Mouse (Mus musculus) stomach, embryonic 14.5 days (tissue): ENCODE measurements at regions not wholly inside any gene's neighbourhood (a gene's known extent, or its start where the extent isn't known, plus 50 kb on each side); places are given as distances from the start of the nearest gene placed in this dataset.

Experiments
- ATAC-seq: fragments of 200-750 bp; cut with Nextera tagmentation; 2 replicates; pipeline ENCODE4 v1.8.0; 2017; ENCODE audit warnings: low read depth, moderate TSS enrichment; ENCODE audit not compliant: insufficient number of reproducible peaks, insufficient read depth, low FRiP score
- H3K27ac ChIP-seq: fragments of 300-500 bp; sonication (generic); 2 replicates; pipeline ENCODE4 v1.5.1; 2014; ENCODE audit warnings: mild to moderate bottlenecking, low read length, moderate library complexity, mixed read lengths
- H3K27me3 ChIP-seq: fragments of 300-500 bp; sonication (generic); 2 replicates; pipeline ENCODE4 v1.6.1; 2014; ENCODE audit warnings: low read length, control low read depth, mixed read lengths; ENCODE audit not compliant: control insufficient read depth, insufficient read depth
- H3K36me3 ChIP-seq: fragments of 300-500 bp; sonication (generic); 2 replicates; pipeline ENCODE4 v1.6.1; 2014; ENCODE audit warnings: mild to moderate bottlenecking, control low read depth, low read length, moderate library complexity, mixed read lengths; ENCODE audit not compliant: control insufficient read depth, insufficient read depth
- H3K4me1 ChIP-seq: fragments of 300-500 bp; sonication (generic); 2 replicates; pipeline ENCODE4 v1.6.1; 2014; ENCODE audit warnings: low read length, control low read depth, mixed read lengths; ENCODE audit not compliant: control insufficient read depth, insufficient read depth
- H3K4me2 ChIP-seq: fragments of 300-500 bp; sonication (generic); replicated peaks from 2 replicates; pipeline ENCODE4 v1.6.1; 2014; ENCODE audit warnings: low read depth, low read length, control low read depth
- H3K4me3 ChIP-seq: fragments of 300-500 bp; sonication (generic); 2 replicates; pipeline ENCODE4 v1.5.1; 2014; ENCODE audit warnings: low read depth, low read length, control low read depth
- H3K9ac ChIP-seq: fragments of 300-500 bp; sonication (generic); replicated peaks from 2 replicates; pipeline ENCODE4 v1.6.1; 2014; ENCODE audit warnings: low read depth, mild to moderate bottlenecking, control low read depth, low read length, moderate library complexity, mixed read lengths
- H3K9me3 ChIP-seq: fragments of 300-500 bp; sonication (generic); 2 replicates; pipeline ENCODE4 v1.6.1; 2016; ENCODE audit warnings: low read depth, low read length, control low read depth; ENCODE audit not compliant: control insufficient read depth
- WGBS: fragments of 180-500 bp; shearing (Covaris S2); extraction: QIAGEN DNeasy Blood & Tissue Kit; methylation state at CpG from one replicate; pipeline ENCODE4 v1.1.7; 2014; 5-methylcytosine and 5-hydroxymethylcytosine counted together

DNA sequence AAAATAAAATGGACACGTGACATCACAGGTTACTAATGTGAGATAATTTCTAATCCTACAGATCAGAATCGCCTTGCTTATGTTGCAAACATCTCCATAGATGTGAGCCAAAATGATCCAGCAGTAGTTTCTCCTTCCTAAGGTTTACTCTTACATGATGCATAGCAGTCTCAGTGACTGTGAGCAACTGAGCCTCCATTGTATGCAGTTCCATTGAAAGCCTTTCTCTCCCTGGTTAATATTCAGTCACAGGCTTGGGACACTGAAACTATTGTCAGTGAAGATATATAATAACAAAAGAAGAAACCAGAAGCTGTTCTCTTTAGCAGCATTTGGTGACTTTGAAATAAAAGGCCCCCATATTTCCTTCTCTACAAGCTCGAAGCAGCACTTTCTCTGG lies 305.9 kb downstream of the Rbm26 start:
- Histone ChIP-seq H3K9me3 (no peaks in the 10 kb centered on the region), H3K27me3 (no peaks in the 10 kb centered on the region), H3K9ac (no peak overlapping the region), H3K36me3 (no peaks in the 10 kb centered on the region), H3K4me1 (no peaks in the 10 kb centered on the region), H3K27ac (no peak overlapping the region), H3K4me3 (no peak overlapping the region), H3K4me2 (no peak overlapping the region)
- no peak for ATAC-seq
- WGBS: 69% methylated on average over 3 of the region's 3 CpGs

GRCm38 (mm10) chr14:104867540-104867939 lies 309.6 kb downstream of the Rbm26 start:
- no peaks in the 10 kb centered on the region for H3K27me3 ChIP-seq

GRCm38 (mm10) chr14:104863881-104864280 lies 313.2 kb downstream of the Rbm26 start:
- no peak overlapping the region for H3K4me2 ChIP-seq
- no peaks in the 10 kb centered on the region for H3K9me3 ChIP-seq
- H3K27me3 ChIP-seq: no peaks in the 10 kb centered on the region
- H3K27ac ChIP-seq: no peak overlapping the region
- H3K4me1 ChIP-seq: no peaks in the 10 kb centered on the region
- WGBS: 82% methylated on average over 9 of the region's 9 CpGs
- no peak overlapping the region for H3K4me3 ChIP-seq
- no peak for ATAC-seq
- H3K36me3 ChIP-seq: no peaks in the 10 kb centered on the region
- no peak overlapping the region for H3K9ac ChIP-seq

More at GRCm38 (mm10) chr14:104867540-104867939, 309.6 kb downstream of the Rbm26 start:
- H3K9ac ChIP-seq: no peak overlapping the region
- 69% methylated on average over 6 of the region's 6 CpGs for WGBS
- H3K27ac ChIP-seq: no peak overlapping the region
- H3K36me3 ChIP-seq: no peaks in the 10 kb centered on the region
- no peak overlapping the region for H3K4me2 ChIP-seq
- no peak overlapping the region for H3K4me3 ChIP-seq
- no peaks in the 10 kb centered on the region for H3K9me3 ChIP-seq
- ATAC-seq: no peak
- no peaks in the 10 kb centered on the region for H3K4me1 ChIP-seq

- 60% methylated on average over 1 of the region's 1 CpGs for WGBS
- no peaks in the 10 kb centered on the region for H3K4me1 ChIP-seq
- no peak for ATAC-seq
These were observed 321.2 kb downstream of the Rbm26 start for GRCm38 (mm10) chr14:104855913-104856312.

GRCm38 (mm10) chr14:104849274-104849673 lies 326.8 kb upstream of the Rnf219 start:
- no peaks in the 10 kb centered on the region for H3K9me3 ChIP-seq
- H3K27ac ChIP-seq: no peak overlapping the region
- 87% methylated on average over 4 of the region's 4 CpGs for WGBS
- no peaks in the 10 kb centered on the region for H3K27me3 ChIP-seq
- ATAC-seq: no peak
- no peaks in the 10 kb centered on the region for H3K4me1 ChIP-seq
- H3K4me3 ChIP-seq: no peak overlapping the region
- no peaks in the 10 kb centered on the region for H3K36me3 ChIP-seq
- H3K4me2 ChIP-seq: no peak overlapping the region
- H3K9ac ChIP-seq: no peak overlapping the region

More at GRCm38 (mm10) chr14:104855913-104856312, 321.2 kb downstream of the Rbm26 start:
- no peak overlapping the region for H3K27ac ChIP-seq
- no peaks in the 10 kb centered on the region for H3K9me3 ChIP-seq
- H3K9ac ChIP-seq: no peak overlapping the region
- H3K27me3 ChIP-seq: no peaks in the 10 kb centered on the region
- no peaks in the 10 kb centered on the region for H3K36me3 ChIP-seq
- H3K4me3 ChIP-seq: no peak overlapping the region
- H3K4me2 ChIP-seq: no peak overlapping the region

GRCm38 (mm10) chr14:104827404-104827803 lies 305.0 kb upstream of the Rnf219 start:
- H3K4me3 ChIP-seq: no peak overlapping the region
- H3K9ac ChIP-seq: no peak overlapping the region
- ATAC-seq: no peak
- H3K27ac ChIP-seq: no peak overlapping the region
- H3K9me3 ChIP-seq: no peaks in the 10 kb centered on the region
- no peaks in the 10 kb centered on the region for H3K27me3 ChIP-seq
- H3K4me1 ChIP-seq: no peaks in the 10 kb centered on the region
- 82% methylated on average over 4 of the region's 4 CpGs for WGBS
- H3K4me2 ChIP-seq: no peak overlapping the region
- no peaks in the 10 kb centered on the region for H3K36me3 ChIP-seq

DNA sequence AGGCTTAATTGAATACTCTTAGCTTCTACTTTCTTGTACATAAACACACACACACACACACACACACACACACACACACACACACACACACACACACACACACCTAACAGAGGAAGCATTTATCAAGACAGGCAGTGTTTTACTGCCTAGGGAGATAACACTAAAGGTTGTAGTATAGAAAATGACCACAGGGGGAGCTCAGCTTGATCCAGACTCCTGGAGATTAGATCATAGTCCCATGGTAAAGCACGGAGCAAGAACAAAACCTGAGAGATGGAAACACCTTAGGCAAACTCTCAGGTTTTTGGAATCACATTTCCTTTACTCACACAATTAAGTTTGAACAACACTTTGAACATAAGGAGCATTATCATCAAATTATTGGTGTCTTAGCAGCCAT lies 302.5 kb upstream of the Rnf219 start:
- ATAC-seq: no peak
- Histone ChIP-seq H3K9me3 (no peaks in the 10 kb centered on the region), H3K27me3 (no peaks in the 10 kb centered on the region), H3K9ac (no peak overlapping the region), H3K27ac (no peak overlapping the region), H3K4me3 (no peak overlapping the region), H3K4me1 (no peaks in the 10 kb centered on the region), H3K4me2 (no peak overlapping the region), H3K36me3 (no peaks in the 10 kb centered on the region)
- WGBS: 44% methylated on average over 1 of the region's 1 CpGs

DNA sequence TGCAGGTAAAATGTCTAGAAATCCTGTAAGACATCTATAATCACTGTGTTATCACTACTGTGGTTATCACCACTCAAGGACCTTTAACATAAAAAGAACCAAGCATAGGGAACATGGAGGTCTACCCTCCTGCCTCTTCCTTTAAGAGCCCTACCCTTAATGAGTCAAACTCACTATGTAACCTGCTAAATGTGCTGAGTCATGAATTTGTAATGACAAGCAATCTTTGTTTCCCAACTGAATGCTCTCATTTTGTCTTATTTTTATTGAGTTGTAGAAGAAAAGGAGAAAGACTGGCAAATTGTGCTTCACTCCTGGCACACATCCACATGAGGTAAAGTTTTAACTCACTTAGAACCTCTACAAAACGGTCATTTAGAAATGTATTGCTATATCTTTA lies 301.8 kb upstream of the Rnf219 start:
- Histone ChIP-seq H3K27ac (no peak overlapping the region), H3K4me3 (no peak overlapping the region), H3K9ac (no peak overlapping the region), H3K27me3 (no peaks in the 10 kb centered on the region), H3K4me2 (no peak overlapping the region), H3K9me3 (no peaks in the 10 kb centered on the region), H3K36me3 (no peaks in the 10 kb centered on the region), H3K4me1 (no peaks in the 10 kb centered on the region)
- ATAC-seq: no peak
- 67% methylated on average over 1 of the region's 1 CpGs for whole genome bisulfite sequencing

DNA sequence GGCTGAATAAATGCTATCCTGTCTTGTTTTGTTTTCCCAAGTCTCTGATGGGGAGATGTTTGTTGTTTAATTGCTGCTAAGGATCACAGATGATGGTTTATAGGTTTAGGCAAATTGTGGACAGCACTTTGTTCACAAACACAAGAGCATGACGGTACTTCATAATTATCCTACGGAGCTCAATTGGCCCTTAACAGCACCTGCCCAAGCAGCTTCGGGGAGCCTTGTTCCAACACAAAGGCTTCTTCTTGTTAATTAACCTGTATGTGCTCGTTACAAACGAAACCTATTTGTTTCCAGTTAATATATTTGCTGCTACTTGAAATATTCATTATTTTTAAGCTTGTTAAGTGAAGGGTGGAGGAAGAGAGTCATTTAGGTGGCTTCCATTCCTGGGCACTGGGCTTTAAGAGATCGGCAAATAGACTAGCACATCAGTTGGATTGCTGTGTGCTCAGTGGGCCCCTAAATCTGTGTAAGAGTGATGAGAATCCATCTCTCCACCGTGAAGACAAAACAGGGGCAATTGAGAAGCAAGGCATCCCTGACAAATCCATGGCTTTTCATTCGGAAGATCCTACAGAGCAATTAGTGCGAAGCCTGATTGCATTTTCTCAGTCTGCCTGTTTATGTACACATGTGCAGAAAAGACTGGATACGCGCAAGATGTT lies 299.6 kb upstream of the Rnf219 start:
- H3K4me2 ChIP-seq: no peak overlapping the region
- no peak overlapping the region for H3K9ac ChIP-seq
- H3K9me3 ChIP-seq: no peaks in the 10 kb centered on the region
- no peaks in the 10 kb centered on the region for H3K4me1 ChIP-seq
- H3K27ac ChIP-seq: no peak overlapping the region
- WGBS: 81% methylated on average over 11 of the region's 11 CpGs
- H3K36me3 ChIP-seq: no peaks in the 10 kb centered on the region
- no peak for ATAC-seq
- H3K27me3 ChIP-seq: no peaks in the 10 kb centered on the region
- no peak overlapping the region for H3K4me3 ChIP-seq
